Mouse (Mus musculus) intestine, embryonic 15.5 days (tissue): Measurements from ENCODE around the gene Xpo5. TPM values are rescaled to one million over a fixed set of nuclear protein-coding genes. Genes with fewer than 3 reads are reported as not detected.

Experiments used
- ATAC-seq: fragments of 200-750 bp; cut with Nextera tagmentation; 2 replicates; pipeline ENCODE4 v1.8.0; 2017; ENCODE audit warnings: moderate TSS enrichment, moderate library complexity
- H3K27ac ChIP-seq: fragments of 300-500 bp; sonication (generic); 2 replicates; pipeline ENCODE4 v1.5.1; 2015; ENCODE audit warnings: mild to moderate bottlenecking, inconsistent platforms
- H3K27me3 ChIP-seq: fragments of 300-500 bp; sonication (generic); replicated peaks from 2 replicates; pipeline ENCODE4 v1.6.1; 2015; ENCODE audit warnings: inconsistent platforms
- H3K36me3 ChIP-seq: fragments of 300-500 bp; sonication (generic); 2 replicates; pipeline ENCODE4 v1.6.1; 2015; ENCODE audit warnings: inconsistent platforms
- H3K4me1 ChIP-seq: fragments of 300-500 bp; sonication (generic); replicated peaks from 2 replicates; pipeline ENCODE4 v1.6.1; 2015; ENCODE audit warnings: inconsistent platforms
- H3K4me2 ChIP-seq: fragments of 300-500 bp; sonication (generic); replicated peaks from 2 replicates; pipeline ENCODE4 v1.6.1; 2015; ENCODE audit warnings: mild to moderate bottlenecking, inconsistent platforms
- H3K4me3 ChIP-seq: fragments of 300-500 bp; sonication (generic); replicated peaks from 2 replicates; pipeline ENCODE4 v1.5.1; 2015; ENCODE audit warnings: inconsistent platforms
- H3K9ac ChIP-seq: fragments of 300-500 bp; sonication (generic); 2 replicates; pipeline ENCODE4 v1.6.1; 2015; ENCODE audit warnings: inconsistent platforms
- H3K9me3 ChIP-seq: fragments of 300-500 bp; sonication (generic); 2 replicates; pipeline ENCODE4 v1.6.1; 2016; ENCODE audit warnings: inconsistent platforms
- WGBS: fragments of 180-500 bp; shearing (Covaris S2); methylation state at CpG from one replicate; pipeline ENCODE4 v1.1.7; 2015; 5-methylcytosine and 5-hydroxymethylcytosine counted together
- polyA plus RNA-seq: library from polyadenylated mRNA; unstranded; fragments of >200 nt; fragmentation: Nextera tagmentation; extraction: Ambion mirVana; gene quantifications from 2 replicates; pipeline ENCODE4 v1.2.1, GENCODE M21; 2015

The Xpo5 gene
- polyA plus RNA-seq, 1 experiment from 2014 or later = 31.9 TPM

GRCm38 (mm10) chr17:46162951-46163421 lies 39.6 kb upstream of the Xpo5 start:
- Histone ChIP-seq H3K9ac (no peak overlapping the region), H3K4me3 (no peak overlapping the region), H3K4me1 (peaks cover 25% of the 10 kb centered on the region), H3K27me3 (no peaks in the 10 kb centered on the region), H3K4me2 (peak overlapping the region; percentile 74), H3K36me3 (peaks cover 37% of the 10 kb centered on the region), H3K27ac (peak overlapping the region; percentile 48; the same call in 1 of the 2 replicates), H3K9me3 (no peaks in the 10 kb centered on the region)
- ATAC-seq = no peak
- WGBS = 63% methylated on average over 9 of the region's 9 CpGs

GRCm38 (mm10) chr17:46164301-46164700 lies 38.3 kb upstream of the Xpo5 start:
- Histone ChIP-seq H3K27ac (no peak overlapping the region), H3K4me2 (no peak overlapping the region), H3K27me3 (no peaks in the 10 kb centered on the region), H3K9ac (no peak overlapping the region), H3K9me3 (no peaks in the 10 kb centered on the region), H3K4me1 (peaks cover 23% of the 10 kb centered on the region), H3K4me3 (no peak overlapping the region), H3K36me3 (peaks cover 47% of the 10 kb centered on the region)
- whole genome bisulfite sequencing = 94% methylated on average over 8 of the region's 8 CpGs
- ATAC-seq = no peak

- no peaks in the 10 kb centered on the region for H3K9me3 ChIP-seq
- WGBS = 91% methylated on average over 10 of the region's 10 CpGs
- H3K9ac ChIP-seq = no peak overlapping the region
- no peak overlapping the region for H3K4me3 ChIP-seq
- no peak overlapping the region for H3K4me2 ChIP-seq
- peaks cover 51% of the 10 kb centered on the region for H3K36me3 ChIP-seq
- no peak overlapping the region for H3K27ac ChIP-seq
- H3K27me3 ChIP-seq = no peaks in the 10 kb centered on the region
- peaks cover 20% of the 10 kb centered on the region for H3K4me1 ChIP-seq
- ATAC-seq = no peak
These were observed 37.8 kb upstream of the Xpo5 start for GRCm38 (mm10) chr17:46164791-46165190.

GRCm38 (mm10) chr17:46165460-46165859 lies 37.1 kb upstream of the Xpo5 start:
- Histone ChIP-seq H3K4me1 (peaks cover 20% of the 10 kb centered on the region), H3K36me3 (peaks cover 55% of the 10 kb centered on the region), H3K4me2 (no peak overlapping the region), H3K9me3 (no peaks in the 10 kb centered on the region), H3K9ac (no peak overlapping the region), H3K4me3 (no peak overlapping the region), H3K27ac (no peak overlapping the region), H3K27me3 (no peaks in the 10 kb centered on the region)
- ATAC-seq = no peak
- 81% methylated on average over 12 of the region's 12 CpGs for WGBS

GRCm38 (mm10) chr17:46166270-46166669 lies 36.3 kb upstream of the Xpo5 start:
- H3K9ac ChIP-seq = no peak overlapping the region
- no peaks in the 10 kb centered on the region for H3K9me3 ChIP-seq
- H3K4me1 ChIP-seq = peaks cover 20% of the 10 kb centered on the region
- WGBS = 66% methylated on average over 5 of the region's 5 CpGs
- ATAC-seq = no peak
- H3K27me3 ChIP-seq = no peaks in the 10 kb centered on the region
- no peak overlapping the region for H3K4me2 ChIP-seq
- peaks cover 55% of the 10 kb centered on the region for H3K36me3 ChIP-seq
- H3K27ac ChIP-seq = no peak overlapping the region
- no peak overlapping the region for H3K4me3 ChIP-seq

- peaks cover 55% of the 10 kb centered on the region for H3K36me3 ChIP-seq
- WGBS = 86% methylated on average over 11 of the region's 11 CpGs
These were observed 35.6 kb upstream of the Xpo5 start for GRCm38 (mm10) chr17:46167014-46167413.

GRCm38 (mm10) chr17:46168318-46168717 lies 34.3 kb upstream of the Xpo5 start:
- H3K27me3 ChIP-seq = no peaks in the 10 kb centered on the region
- 0 out of 2 replicates have a peak, but pooled peaks cover 1% of the 10 kb centered on the region for H3K4me1 ChIP-seq
- H3K9ac ChIP-seq = no peak overlapping the region
- WGBS = 44% methylated on average over 5 of the region's 5 CpGs
- H3K27ac ChIP-seq = no peak overlapping the region
- H3K9me3 ChIP-seq = no peaks in the 10 kb centered on the region
- H3K4me2 ChIP-seq = no peak overlapping the region
- peaks cover 62% of the 10 kb centered on the region for H3K36me3 ChIP-seq
- H3K4me3 ChIP-seq = no peak overlapping the region
- 0 out of 2 replicates have a peak, but pooled peaks have one; percentile 20 for ATAC-seq

More at GRCm38 (mm10) chr17:46167014-46167413, 35.6 kb upstream of the Xpo5 start:
- no peak overlapping the region for H3K4me2 ChIP-seq
- H3K9me3 ChIP-seq = no peaks in the 10 kb centered on the region
- no peaks in the 10 kb centered on the region for H3K27me3 ChIP-seq
- no peak overlapping the region for H3K9ac ChIP-seq
- H3K4me1 ChIP-seq = peaks cover 14% of the 10 kb centered on the region
- no peak overlapping the region for H3K4me3 ChIP-seq
- no peak overlapping the region for H3K27ac ChIP-seq
- ATAC-seq = no peak

- 93% methylated on average over 5 of the region's 5 CpGs for WGBS
- Histone ChIP-seq H3K4me1 (no peaks in the 10 kb centered on the region), H3K9ac (no peak overlapping the region), H3K27me3 (no peaks in the 10 kb centered on the region), H3K27ac (no peak overlapping the region), H3K9me3 (no peaks in the 10 kb centered on the region), H3K36me3 (peaks cover 62% of the 10 kb centered on the region), H3K4me2 (no peak overlapping the region), H3K4me3 (no peak overlapping the region)
- ATAC-seq = no peak
These were observed 33.8 kb upstream of the Xpo5 start for GRCm38 (mm10) chr17:46168768-46169167.

GRCm38 (mm10) chr17:46170538-46170937 lies 32.0 kb upstream of the Xpo5 start:
- Histone ChIP-seq H3K36me3 (peaks cover 49% of the 10 kb centered on the region), H3K4me1 (no peaks in the 10 kb centered on the region), H3K27ac (no peak overlapping the region), H3K4me2 (no peak overlapping the region), H3K9me3 (no peaks in the 10 kb centered on the region), H3K4me3 (no peak overlapping the region), H3K27me3 (no peaks in the 10 kb centered on the region), H3K9ac (no peak overlapping the region)
- 68% methylated on average over 3 of the region's 3 CpGs for WGBS
- ATAC-seq = no peak

- Histone ChIP-seq H3K4me1 (no peaks in the 10 kb centered on the region), H3K4me3 (no peak overlapping the region), H3K4me2 (no peak overlapping the region), H3K27ac (no peak overlapping the region), H3K9me3 (no peaks in the 10 kb centered on the region), H3K9ac (no peak overlapping the region), H3K27me3 (no peaks in the 10 kb centered on the region), H3K36me3 (peaks cover 34% of the 10 kb centered on the region)
- 88% methylated on average over 4 of the region's 4 CpGs for WGBS
- ATAC-seq = no peak
These were observed 20.3 kb upstream of the Xpo5 start for GRCm38 (mm10) chr17:46182273-46182672.

GRCm38 (mm10) chr17:46188829-46189228 lies 13.8 kb upstream of the Xpo5 start:
- Histone ChIP-seq H3K4me2 (no peak overlapping the region), H3K9ac (no peak overlapping the region), H3K4me3 (no peak overlapping the region), H3K36me3 (peaks cover 40% of the 10 kb centered on the region), H3K4me1 (no peaks in the 10 kb centered on the region), H3K9me3 (no peaks in the 10 kb centered on the region), H3K27me3 (no peaks in the 10 kb centered on the region), H3K27ac (no peak overlapping the region)
- no peak for ATAC-seq
- 93% methylated on average over 2 of the region's 2 CpGs for WGBS

- WGBS = 44% methylated on average over 6 of the region's 6 CpGs
- Histone ChIP-seq H3K9ac (no peak overlapping the region), H3K27me3 (no peaks in the 10 kb centered on the region), H3K27ac (no peak overlapping the region), H3K4me3 (peak overlapping the region; percentile 84), H3K4me2 (peak overlapping the region; percentile 80), H3K9me3 (no peaks in the 10 kb centered on the region), H3K4me1 (peaks cover 8% of the 10 kb centered on the region; the same call in 1 of the 2 replicates), H3K36me3 (peaks cover 11% of the 10 kb centered on the region; the same call in 1 of the 2 replicates)
- no peak for ATAC-seq
These were observed 1.4 kb upstream of the Xpo5 start for GRCm38 (mm10) chr17:46201151-46201550.

GRCm38 (mm10) chr17:46203078-46203477 lies 496 bp downstream of the Xpo5 start:
- peaks cover 8% of the 10 kb centered on the region; the same call in 1 of the 2 replicates for H3K4me1 ChIP-seq
- H3K27ac ChIP-seq = peak overlapping the region; percentile 91
- H3K4me2 ChIP-seq = peak overlapping the region; percentile 81
- no peaks in the 10 kb centered on the region for H3K27me3 ChIP-seq
- peak; percentile 28 for ATAC-seq
- peak overlapping the region; percentile 84 for H3K4me3 ChIP-seq
- H3K36me3 ChIP-seq = peaks cover 14% of the 10 kb centered on the region; the same call in 1 of the 2 replicates
- H3K9me3 ChIP-seq = no peaks in the 10 kb centered on the region
- under 1% methylated on average over 20 of the region's 20 CpGs for WGBS
- peak overlapping the region; percentile 82 for H3K9ac ChIP-seq
